Mouse (Mus musculus): ENCODE measurements around the gene Aco2.
"Not testable (repeated sequence)": the region's sequence is repeated elsewhere in the genome, so short reads cannot be mapped to it uniquely, and the experiment has no call there.

Gene Aco2

DNA sequence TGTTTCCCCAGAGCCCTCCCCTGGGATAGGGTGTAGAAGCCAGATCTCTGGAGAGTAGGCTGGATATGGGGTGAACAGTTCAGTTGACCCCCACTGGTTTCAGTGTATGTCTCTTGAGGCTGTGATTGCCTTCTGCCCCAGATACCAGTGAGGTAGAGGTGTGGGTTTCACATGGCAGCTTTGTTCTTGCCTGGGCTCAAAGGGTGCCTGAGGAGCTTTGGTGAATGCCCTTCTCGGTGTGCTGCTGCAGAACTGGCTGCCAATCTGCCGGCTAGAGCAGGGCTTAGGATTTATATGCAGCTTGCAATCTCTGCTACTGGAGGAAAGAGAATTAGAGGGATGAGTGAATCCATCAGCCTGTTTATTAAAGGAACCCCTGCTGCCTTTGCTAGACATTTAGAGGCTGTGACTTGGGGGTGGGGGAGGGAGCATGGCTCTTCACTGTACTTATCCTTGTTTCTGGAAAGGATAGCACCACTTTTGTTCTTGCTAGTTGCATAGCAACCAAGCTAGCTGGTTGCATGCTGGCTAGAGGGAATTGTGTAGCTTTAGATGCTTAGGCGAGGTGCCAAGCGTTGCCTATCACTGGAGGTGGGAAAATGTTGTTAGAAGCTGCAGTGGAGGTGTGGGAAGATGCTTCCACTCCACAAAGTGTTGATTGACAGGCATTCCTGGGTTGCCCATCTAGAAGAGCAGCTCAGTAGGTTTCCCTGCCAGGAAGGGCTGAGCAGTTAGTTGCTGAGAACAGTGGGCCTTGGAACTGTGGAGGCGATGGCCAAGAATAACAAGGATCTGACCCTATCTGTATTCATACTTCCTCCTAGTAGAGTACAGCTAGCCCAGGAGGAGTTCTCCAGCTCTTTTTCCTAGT is 7.7 kb downstream of the Aco2 start:
- no peak for DNase-seq

DNA sequence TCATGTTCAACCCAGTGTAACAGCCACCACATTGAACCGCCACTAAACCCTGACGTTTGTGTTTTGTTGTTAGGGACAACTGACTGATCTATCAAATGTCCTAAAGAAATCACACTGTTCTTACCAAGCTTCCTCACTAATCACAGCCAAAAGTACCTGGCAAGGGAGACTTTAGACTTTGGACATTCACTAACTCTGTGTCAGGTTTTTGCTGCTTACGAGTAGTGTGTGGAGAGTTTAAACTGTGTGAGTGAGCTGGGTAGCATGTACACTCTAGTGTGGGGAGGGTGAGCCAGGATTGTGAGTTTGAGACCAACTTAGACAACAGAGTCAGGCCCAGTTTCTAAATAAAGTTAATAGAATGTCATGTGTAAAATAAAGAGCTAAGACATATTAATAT is 10.2 kb downstream of the Aco2 start:
- no peak for DNase-seq

DNA sequence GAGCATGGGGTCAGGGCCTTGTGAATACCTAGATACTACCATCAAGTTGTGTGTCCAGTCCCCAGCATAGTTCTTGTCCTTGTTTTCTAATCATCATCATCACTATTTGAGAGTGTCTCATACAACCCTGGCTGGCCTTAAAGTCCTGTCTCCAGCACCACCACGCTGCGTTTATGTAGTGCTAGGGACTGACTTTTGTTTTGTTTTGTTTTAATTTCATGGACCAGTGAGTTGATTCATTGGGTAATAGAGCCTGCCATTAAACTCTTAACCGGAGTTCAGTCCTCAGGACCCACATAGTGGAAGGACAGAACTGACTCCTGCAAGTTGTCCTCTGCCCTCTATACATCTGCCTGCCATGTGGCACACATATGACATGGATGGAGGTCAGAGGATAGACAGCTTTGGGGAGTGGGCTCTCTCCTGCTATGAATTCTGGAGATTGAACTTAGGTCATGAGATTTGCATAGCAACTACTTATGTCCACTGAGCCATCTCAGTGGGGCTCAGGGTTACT is 13.4 kb downstream of the Aco2 start:
- no peak for DNase-seq

DNA sequence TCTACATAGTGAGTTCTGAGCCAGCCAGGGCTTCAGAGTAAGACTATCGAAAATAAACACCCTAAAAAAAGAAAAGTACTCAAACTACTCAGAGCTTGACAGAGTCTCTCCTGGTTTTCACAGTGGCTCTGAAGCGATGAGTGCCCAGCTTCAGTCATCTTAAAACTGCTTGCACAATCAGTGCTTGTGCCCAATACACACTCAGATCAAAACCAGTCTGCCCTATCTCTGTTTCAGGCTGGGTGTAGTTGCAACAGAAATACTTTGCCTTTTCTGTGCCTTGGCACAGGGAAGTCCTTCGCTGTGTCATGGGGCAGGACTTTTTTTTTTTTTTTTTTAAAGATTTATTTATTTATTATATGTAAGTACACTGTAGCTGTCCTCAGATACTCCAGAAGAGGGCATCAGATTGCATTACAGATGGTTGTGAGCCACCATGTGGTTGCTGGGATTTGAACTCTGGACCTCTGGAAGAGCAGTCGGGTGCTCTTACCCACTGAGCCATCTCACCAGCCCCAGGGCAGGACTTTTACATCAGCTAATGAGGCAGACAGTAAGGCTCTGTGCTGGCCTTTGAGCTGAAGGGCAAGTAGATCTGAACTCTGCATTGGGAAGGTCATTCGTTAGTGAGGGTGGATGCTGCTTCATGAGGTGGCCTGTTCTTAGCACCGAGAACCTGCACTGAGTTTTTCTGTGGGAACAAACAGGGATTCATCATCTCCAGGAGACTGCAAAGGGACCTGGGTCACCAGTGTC is 14.9 kb downstream of the Aco2 start:
- DNase-seq = no peak

DNA sequence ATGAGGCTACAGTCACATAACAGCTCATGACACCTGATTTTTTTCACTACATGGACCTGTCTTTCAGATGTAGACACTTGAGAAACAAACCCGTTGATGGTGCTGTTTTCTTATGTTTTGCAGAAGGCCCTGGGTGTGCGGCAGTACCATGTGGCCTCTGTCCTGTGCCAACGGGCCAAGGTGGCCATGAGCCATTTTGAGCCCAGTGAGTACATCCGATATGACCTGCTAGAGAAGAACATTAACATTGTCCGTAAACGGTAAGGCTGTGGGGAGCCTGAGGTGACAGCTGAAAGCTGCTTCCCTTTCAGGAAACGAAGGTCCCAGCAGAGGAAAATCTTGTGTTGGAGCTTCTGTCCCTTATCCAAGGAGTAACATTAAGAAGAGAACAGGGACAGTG is 17.1 kb downstream of the Aco2 start:
- no peak for DNase-seq

DNA sequence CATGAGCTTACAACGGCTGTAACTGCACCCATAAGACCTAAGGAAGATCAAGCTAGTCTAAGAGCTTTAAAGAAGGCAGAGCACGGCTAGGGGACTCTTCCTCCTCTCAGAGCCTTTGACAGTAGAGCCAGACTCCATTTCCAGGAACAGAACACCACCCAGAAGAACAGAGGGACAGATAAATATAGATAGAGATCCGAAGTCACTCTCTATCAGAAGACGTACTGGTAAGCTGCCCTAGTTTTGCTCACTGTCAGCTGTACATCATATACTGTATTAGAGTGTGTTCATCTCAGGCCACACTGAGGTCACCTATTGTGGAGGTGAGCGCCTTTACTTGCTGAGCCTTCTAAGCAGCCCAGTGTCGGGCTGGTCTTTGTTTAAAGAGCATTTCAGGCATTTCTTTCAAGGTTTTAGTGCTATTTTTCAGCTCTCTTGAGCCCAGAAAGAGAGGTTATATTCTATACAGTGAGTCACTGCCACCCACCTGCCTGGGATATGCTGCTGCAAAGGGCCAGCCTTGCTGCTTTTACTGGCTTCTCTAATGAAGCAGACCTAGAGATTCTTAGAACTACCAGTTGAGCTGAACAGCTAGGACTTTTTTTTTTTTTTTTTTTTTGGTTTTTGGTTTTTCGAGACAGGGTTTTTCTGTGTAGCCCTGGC is 19.2 kb downstream of the Aco2 start:
- DNase-seq = no peak

DNA sequence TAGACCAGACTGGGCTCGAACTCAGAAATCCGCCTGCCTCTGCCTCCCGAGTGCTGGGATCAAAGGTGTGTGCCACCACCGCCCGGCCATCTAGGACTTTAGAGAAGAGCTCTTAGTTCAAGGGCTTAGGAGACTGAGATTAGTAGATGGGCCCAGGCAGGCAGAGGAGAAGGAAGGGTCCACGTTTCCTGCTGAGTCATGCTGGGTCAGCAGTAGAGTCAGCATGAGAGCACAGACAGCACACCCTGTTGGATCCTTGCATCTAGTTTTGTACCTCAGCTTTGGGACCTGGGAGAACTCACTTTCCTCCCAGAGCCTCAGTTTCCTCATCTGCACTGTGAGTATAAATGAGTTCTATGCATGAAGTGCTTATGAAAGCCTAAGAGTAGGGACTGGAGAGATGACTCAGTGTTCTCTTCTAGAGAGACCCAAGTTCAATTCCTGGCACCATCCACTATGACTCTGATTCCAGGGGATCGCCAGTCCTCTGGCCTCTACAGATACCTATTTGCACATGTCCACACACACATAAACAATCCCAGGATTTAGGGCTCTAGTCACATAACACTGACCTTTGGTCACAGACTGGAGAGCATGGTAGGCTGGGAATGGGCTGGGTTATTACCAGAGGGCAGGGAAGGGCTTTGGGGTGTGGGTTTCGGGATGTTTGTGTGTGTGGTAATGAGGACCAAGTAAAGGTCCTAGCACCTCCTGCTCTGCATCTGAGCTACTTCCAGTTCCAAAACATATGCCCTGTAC is 19.9 kb downstream of the Aco2 start:
- no peak for DNase-seq

DNA sequence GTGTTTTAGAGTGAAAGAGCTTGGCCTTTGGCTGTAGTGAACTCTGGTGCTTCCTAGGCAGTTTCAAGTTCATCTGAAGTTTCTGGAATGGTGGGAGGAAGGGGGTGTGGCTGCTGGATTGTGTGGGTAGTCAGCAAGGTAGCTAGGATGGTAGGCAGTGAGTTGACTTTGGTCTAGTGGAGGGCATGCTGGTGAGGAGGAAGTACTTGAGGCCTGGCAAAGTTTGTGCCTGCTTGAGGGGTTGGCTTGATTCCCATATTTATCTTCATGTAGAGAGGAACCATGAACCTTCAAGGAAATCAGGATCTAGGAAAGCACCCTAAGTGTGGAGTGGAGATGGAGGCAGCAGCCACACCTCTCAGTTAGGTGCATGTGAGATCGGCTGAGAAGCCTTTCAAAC is 21.9 kb downstream of the Aco2 start:
- no peak for DNase-seq

DNA sequence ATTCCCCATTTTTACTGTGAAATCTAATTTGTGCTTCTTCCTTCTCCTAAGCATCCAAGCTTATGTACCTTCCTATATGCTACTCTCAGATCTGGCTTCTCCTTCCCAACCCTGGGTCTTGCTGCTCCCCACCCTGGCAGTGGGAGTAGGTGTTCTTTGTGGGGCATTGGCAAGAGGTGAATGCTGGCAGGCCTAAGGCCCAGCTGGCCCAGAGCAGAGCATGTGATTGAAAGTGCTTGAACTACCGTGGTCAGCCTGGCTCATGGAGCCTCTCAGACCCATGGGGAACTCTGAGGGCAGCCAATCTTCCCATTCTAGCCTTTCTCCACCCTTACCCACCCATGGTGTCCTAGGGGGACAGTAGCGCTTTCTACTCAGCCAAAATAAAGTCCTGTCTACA is 24.3 kb downstream of the Aco2 start:
- DNase-seq = no peak

DNA sequence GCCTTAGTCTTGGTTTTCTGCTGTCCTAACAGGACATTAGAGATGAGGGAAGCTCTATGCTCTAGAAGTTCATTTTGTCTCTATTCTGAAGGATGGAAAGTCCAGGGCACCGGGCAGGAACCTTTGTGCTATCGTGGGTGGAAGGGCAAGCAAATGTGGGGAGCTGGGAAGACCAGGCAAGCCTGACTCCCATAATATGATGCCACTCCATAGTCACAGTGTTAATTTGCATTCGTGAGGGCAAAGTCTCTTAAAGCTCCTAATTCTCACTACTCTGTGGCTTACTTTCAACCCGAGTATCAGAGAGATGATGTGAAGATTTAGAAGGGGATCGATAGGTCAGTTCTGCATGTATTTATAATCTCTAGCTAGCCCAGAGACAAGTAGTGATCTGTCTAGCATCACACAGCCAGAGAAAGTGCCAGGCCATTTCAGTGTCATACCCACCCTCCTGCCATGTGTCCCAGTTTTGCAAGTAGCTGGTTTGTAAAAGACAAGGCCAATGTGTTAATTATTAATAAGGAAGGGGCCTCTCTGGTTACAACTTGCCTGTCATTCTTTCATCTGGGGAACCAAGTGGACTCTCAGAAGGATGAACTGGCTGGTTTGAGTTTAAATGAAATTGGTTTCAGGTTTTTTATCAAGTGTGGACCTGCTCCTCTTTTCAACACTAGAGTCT is 25.6 kb downstream of the Aco2 start:
- DNase-seq = no peak

DNA sequence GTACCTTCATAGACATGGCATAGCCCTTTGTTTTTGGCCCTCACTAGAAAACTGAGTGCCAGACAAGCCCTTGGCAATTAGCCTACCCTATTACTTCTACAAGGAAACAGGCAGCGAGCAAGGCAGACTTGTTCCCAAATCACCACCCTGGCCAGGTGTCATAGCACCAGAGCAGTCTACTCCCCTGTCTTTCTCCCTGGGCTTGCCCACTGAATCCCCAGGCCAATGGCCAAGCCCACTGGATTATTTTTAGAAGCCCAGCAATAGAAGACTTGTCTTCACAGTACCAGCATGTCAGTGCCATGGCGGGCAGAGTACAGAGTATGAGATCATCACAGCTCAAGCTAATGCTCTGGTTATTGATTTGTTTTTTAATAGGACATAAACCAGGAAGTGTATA is 26.6 kb downstream of the Aco2 start:
- no peak for DNase-seq

DNA sequence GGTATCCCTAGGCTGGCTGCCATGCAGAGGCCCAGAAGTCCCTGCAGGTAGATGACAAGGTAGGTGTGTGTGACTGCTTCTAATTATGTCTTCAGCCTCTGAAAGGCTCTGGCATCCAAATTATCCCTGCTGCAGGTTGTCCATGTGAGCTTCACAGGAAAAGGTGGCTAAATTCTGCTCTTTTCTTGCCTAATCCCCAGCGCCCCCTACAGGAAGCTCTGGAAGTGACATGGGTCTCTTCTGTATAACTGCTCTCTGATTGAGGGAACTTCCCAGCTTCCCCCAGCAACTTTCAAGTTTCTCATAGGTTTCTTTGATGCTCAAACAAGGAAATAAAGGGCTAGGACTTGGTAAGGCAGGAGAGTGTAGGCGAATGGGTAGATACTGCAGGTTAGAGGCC is 32.8 kb downstream of the Aco2 start:
- DNase-seq = peak in 1 of 2 experiments; percentile 31

DNA sequence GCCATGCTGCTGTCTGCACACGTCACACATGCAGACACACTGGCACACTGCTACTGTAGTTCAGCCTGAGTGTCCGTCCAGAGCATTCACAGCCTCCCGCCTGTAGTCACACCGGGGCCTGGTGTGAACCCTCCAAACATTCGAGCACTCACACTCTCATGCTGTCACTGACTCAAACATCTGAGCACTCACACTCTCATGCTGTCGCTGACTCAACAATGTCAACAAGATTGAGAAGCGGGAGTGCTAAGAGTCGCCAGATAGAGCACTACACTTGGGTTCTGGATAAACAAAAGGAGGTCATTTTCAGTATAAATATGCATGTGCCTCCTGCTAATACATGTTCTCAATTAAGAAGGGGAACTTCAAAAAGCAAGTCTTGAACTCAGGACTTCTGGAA is 35.8 kb downstream of the Aco2 start:
- no peak for DNase-seq

DNA sequence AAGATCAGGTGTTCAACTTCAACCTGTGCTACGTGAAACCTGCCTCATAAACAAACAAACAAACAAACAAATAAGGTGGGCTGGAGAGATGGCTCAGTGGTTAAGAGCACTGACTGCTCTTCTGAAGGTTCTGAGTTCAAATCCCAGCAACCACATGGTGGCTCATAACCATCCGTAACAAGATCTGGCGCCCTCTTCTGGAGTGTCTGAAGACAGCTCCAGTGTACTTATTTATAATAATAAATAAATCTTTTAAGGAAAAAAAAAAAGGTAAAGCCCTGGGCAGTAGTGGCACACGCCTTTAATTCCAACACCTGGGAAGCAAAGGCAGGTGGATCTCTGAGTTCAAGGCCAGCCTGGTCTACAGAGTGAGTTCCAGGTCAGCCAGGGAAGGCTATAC is 36.7 kb downstream of the Aco2 start:
- DNase-seq = not testable (repeated sequence)

DNA sequence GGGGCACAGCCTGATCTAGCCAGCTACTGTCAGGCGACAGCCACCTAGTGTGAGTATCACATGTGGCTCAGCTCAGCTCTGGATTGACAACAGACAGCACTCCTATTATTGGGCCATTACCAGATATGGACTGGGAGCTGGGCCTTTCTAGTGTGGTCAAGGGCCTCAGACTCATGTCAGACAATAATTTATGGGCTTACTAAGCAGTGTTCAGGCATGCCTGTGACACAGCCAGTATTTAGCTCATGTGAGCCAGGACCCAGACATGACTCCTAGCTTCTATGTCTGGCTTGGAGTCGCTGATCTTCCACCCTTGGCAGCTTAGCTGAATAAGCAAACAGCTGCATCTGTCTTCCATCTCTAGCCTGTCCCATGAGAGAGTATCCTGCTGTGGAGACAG is 40.4 kb downstream of the Aco2 start:
- DNase-seq = no peak

DNA sequence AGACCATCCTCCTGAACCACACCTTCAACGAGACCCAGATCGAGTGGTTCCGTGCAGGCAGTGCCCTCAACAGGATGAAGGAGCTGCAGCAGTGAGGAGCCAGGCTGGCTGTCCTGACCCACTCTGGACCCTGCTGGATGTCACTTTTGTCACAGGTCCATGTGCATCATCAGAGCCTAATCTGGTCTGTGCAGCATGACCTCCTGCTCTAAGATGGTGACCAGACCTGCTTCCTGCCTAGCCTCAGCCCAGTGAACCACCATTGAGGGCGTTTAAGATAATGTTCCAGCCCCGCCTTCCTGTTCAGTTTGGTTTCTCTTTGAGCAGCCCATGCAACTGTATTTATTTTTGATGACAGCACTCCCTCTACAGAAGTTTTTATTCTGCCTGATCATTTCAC is 42.6 kb downstream of the Aco2 start:
- DNase-seq = no peak

DNA sequence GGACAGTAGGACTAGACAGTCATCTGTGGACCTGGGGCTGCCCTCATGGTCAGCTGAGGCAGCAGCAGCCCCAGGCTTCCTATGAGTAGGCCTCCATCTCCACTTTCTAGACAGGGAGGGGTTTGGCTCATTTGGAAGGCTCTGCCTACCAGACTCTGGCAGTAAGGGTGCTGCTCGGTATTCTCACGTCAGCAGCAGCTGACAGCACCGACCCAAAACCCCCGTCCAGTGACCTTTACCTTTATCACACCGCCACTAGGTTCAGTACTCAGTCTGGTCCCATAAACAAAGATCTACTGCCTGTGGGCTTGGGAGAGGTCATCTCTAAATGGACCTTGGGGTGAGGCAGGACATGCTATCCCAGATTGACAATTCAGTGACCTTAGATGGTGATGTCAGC is 43.6 kb downstream of the Aco2 start:
- DNase-seq = no peak

DNA sequence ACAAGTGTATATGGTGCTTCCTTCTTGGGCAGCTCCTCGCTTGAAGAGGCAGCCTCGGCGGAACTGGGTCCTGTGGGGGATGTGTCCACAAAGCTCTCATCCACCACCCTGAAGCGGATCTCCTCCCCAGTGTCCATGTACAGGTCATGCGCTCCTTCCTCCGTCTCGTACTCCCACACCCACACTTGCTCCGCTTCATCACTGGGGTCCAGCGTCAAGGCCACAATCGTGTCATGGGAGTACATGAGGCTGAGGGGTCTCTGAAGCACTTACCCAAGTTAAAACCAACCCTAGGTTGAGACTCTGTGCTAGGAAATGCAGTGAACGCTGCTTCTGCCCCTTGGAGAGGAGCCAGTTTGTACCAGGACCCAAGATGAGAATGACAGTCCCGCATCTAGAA is 45.1 kb downstream of the Aco2 start:
- DNase-seq = no peak

DNA sequence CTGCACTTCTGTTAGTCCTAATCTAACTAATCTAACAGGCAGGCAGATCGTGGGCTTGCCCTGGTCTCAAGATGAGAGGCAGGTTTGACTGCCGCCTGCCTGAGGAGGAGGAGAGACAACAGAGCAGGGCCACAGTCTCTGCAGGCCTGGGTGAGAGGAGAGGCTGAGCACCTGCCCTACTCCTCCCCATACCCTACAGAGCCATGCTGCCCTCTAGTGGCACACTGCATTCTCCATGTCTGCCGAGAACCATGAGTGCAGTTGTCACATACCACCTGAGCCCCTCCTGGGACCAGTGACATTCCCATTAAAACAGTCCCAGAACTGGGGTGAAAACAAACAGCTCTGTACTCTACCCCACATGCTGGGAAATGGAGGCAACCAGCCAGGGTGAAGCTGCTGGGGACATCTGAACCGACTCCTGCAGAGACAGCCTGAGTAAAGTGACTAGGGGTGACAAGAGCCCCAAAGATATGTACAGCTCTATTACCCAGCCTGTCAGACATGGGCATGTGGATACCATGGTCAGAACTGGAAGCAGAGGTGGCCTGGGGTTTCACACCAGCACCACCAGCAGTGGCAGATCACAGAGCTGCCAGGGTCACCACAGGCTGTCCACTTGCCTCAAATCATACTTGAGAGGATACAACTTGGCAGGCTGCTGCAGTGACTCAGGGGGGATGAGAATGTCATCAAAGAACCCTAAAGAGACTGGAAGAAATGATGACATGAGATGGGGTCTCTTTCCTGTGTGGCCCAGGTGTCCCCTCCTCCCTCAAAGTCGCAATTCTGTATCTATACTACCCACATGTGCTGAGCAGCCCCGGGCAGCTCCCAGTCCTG is 45.7 kb downstream of the Aco2 start:
- peak; percentile 45 to 58 for DNase-seq

DNA sequence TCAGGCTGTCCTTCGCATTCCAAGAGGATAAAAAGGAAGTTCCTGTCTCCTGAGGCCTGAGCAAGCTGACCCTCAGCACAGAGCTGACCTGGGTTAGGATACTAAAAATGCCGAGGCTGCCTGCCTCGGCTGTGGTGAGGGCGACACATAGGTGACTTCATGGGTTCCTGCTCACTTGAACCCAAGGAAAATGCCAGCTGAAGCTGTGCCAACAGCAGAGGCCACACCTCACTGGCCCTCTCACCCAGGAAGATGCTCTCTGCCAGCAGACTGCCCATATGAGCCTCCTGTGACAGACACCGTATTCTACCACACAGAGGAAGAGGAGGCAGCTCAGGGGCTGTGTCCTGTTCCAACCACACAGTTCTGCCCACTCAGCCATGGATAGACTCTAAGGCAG is 47.0 kb downstream of the Aco2 start:
- no peak for DNase-seq

DNA sequence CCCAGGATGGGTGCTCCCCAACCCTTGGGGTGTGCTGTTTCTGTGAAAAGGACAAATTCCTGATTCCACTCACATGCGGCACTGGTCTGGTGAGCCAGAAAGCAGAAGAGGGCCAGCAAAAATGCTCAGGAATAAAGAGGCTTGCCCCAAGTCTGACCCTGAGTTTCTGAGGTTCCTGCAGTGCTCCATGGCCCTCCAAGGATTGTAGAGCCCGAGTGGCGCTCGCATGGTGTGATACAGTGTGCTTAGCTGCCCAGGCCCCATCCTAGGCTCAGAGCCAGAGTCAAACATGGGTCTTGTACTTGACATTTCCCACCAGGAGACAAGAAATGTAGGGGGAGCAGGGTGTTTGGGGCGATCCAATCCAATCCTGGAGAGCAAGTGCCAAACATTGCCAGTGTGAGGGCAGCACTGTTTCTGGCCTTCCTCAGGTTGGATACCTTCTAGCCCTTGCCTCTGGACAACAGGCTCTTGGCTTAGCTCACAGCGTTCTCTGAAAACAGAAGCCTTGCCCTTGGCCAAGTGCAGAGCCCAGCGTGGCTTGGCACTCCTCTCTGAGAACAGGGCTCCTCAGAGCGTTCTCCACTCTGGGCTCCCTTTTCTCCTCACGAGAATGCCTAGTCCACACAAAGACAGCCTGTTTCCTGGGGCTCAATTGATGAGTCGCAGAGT is 48.6 kb downstream of the Aco2 start:
- DNase-seq = no peak

Data from thymus, adult 18-20 months (tissue).